Mouse (Mus musculus) C2C12 (cell line): ENCODE data around the gene Naa16.

Source experiments
- CTCF ChIP-seq: IDR thresholded peaks from one replicate; pipeline ENCODE4 v1.5.1; 2011; ENCODE audit not compliant: control insufficient read depth, insufficient read depth, insufficient read length
- FOSL1 ChIP-seq: IDR thresholded peaks from one replicate; pipeline ENCODE4 v1.8.0; 2011; ENCODE audit warnings: mild to moderate bottlenecking, low read length; ENCODE audit not compliant: poor library complexity, insufficient read depth, severe bottlenecking
- MAX ChIP-seq: IDR thresholded peaks from one replicate; pipeline ENCODE4 v1.6.1; 2011; ENCODE audit warnings: mild to moderate bottlenecking, control low read depth
- USF1 ChIP-seq: IDR thresholded peaks from one replicate; pipeline ENCODE4 v1.6.1; 2011; ENCODE audit warnings: low read depth, mild to moderate bottlenecking, control low read depth, moderate library complexity

- TF ChIP-seq CTCF (no peak), USF1 (no peak), MAX (no peak), FOSL1 (no peak)
These were observed 111.1 kb downstream of the Naa16 start for GRCm38 (mm10) chr14:79279494-79279893.
